Mouse (Mus musculus) layer of hippocampus, adult 9-10 months (tissue): ENCODE data around the gene Rimbp2.

Source experiments
- DNase-seq: peaks from one replicate; pipeline ENCODE4 v3.0.0; 2022; ENCODE audit warnings: low spot score

Gene Rimbp2

DNA sequence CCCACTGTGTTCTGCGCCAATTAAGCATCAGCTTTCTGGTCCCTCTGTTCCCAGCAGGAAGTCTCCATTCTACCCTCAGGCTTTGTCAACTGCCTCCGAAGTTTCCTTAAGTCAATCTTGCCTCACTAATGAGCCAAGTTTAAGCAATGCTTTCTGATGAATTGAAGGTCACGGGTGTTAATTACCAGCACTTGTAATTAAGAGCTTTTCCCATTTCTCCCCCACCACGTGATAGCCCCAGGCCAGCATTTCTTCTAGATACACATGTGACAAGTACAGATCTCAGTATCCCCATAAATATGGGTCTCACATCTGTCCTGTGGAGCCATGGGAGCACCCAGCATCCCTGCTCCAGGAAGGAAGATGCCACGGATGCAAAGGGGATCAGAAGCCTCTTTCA, 20.5 kb downstream of the Rimbp2 start:
- DNase-seq, result no peak

DNA sequence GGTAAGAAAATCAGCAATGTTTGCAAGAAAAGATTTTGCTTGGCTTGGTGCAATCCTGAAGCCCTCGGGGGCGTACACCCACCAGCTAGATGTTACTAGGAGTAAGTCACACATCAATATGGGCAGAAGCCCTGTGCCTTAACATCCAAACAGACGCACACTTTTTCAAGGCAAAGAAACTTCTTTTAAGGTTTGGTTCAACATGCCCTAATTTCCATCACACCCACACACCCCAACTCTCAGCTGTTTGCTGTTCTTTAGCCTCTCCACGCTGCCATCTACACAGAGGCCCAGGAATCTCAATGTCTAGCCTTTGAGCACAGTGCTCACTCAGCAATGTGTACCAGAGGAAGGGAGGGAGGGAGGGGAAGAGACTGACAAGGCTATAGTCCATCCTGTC, 28.2 kb downstream of the Rimbp2 start:
- no peak for DNase-seq

DNA sequence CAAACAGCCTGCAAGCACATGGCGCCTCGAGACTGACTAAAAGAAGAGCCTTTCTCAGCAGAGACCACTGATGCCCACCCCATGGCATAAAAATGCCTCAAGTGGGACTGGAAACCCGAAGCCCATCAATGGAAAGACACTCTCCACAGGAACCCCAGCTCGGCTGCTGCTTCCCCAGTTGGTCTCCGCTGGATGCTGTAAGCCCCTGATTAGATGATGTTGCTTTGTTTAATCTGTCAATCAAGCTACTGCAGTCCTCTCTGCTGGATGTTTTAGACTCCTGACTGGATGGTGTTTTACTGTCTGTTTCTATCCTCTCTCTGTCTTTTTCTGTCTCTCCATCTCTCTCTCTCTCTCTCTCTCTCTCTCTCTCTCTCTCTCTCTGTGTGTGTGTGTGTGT, 33.2 kb downstream of the Rimbp2 start:
- DNase-seq, result no peak

GRCm38 (mm10) chr5:128917116-128917959, 35.9 kb downstream of the Rimbp2 start:
- no peak for DNase-seq

GRCm38 (mm10) chr5:128913820-128914219, 39.5 kb downstream of the Rimbp2 start:
- no peak for DNase-seq

- DNase-seq, result no peak
Measured at GRCm38 (mm10) chr5:128912374-128912773, 40.9 kb downstream of the Rimbp2 start.

DNA sequence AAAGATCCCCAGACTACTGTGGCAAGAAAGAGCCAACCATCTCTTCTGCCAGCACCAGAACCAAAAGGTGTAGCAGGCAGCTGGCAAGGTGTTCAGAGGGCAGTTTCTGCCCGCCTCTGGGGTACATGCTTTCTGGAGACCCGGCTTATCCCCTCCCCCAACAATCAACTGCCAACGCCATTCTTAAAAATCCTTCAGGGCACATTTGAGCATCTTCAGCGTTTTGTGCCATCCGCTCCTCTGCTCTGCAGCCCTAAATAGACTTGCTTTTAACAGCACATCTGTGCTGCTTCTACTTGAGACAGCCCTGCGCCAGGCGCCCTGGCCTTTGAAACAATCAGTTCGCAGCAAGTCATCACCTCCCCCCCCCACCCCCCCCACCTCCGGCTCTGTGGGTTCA, 41.7 kb downstream of the Rimbp2 start:
- no peak for DNase-seq

DNA sequence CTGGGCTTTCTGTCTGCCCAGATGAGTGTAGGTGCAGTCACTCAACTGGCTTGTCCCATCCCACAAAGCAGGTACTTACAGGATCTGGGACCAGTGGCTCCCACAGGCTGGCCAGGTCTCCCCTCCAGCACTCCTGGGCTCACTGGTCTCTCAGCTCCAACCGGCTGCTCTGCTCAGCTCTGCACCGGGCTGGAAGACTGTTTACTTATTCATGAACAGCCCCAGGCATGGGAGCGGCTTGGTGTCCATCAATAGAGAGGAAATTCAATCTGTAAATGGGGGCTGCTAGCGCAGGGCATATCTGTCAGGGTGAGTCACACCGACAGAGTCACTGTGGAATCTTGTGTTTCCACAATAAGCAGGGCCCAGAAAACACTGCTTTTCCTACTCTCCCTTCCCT, 49.2 kb downstream of the Rimbp2 start:
- no peak for DNase-seq

DNA sequence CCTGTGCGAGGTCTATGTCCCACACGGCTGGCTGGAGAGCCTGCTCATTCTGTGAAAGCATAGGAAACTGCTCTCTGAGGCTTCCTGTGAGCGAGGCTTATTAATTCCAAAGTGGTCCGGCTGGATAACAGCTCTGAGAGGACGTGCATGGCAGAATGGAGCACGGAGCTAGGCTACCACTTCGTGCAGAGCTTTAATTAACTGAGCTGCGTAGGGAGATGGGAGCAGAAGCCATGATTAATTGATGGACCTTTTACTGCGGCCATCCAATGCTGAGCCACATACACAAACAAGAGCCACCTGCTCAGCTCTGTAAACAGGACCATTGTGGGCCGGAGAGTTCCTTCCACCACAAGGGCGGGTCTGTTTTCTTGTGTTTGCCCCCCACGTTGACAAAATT, 50.2 kb downstream of the Rimbp2 start:
- DNase-seq, result no peak

DNA sequence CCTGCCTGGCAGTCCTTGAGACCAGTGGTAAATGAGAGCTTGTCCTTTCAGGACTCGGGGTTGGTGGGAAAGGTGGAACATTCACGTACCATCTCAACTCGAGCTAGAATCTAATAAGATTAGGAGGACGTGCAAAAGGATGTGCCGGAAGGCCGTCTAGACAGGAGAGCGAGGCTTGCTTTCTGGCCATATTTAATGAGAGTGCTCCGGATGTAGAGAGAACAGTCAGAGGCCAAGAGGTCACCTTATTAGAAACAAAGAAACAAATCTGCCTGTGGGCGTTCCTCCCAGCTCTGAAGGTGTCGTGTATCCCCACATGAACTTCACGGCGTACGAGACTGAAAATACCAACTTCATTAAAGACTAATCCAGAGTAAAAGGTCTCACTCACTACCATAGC, 53.3 kb downstream of the Rimbp2 start:
- no peak for DNase-seq

DNA sequence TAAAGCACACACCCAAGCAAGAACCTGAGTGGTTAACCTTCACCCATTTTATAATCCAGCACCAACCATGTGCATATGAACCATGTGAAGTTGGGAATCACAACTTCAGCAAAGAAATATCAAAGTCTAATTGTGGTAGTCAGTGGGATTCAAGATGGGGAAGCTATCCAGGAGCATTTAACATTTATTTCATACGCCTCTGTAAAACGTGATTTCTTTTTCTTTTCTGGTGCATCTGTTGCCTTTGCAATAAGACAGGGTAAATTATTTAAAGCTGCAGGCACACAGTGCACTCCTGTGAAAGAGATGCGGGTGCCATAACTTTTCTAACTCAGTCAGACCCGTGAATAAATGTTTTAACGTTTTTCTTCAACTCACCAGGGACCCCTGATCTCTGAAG, 58.4 kb downstream of the Rimbp2 start:
- no peak for DNase-seq

DNA sequence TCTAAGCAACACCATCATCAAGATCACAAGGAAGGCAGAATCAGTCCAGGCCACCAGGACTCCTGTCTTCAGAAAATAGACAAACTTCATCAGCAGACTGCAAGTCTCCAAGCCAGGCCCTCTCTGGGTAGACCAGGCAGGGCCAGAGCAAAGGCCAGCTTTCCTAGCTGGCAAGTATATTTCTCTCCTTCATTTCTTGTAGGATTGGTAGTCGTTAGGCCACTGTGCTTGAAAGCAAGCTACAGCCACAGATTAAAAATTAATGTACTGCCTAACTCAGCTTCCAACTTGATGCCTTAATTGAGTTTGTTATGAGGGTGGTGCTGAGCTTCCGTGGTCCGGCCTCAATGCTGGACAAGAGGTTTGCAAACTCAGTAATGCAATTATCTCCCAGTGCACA, 65.7 kb downstream of the Rimbp2 start:
- no peak for DNase-seq

- no peak for DNase-seq
Measured at GRCm38 (mm10) chr5:128884320-128884719, 69.0 kb downstream of the Rimbp2 start.

GRCm38 (mm10) chr5:128879092-128879491, 74.2 kb downstream of the Rimbp2 start:
- no peak for DNase-seq

GRCm38 (mm10) chr5:128877425-128878035, 75.8 kb downstream of the Rimbp2 start:
- no peak for DNase-seq

DNA sequence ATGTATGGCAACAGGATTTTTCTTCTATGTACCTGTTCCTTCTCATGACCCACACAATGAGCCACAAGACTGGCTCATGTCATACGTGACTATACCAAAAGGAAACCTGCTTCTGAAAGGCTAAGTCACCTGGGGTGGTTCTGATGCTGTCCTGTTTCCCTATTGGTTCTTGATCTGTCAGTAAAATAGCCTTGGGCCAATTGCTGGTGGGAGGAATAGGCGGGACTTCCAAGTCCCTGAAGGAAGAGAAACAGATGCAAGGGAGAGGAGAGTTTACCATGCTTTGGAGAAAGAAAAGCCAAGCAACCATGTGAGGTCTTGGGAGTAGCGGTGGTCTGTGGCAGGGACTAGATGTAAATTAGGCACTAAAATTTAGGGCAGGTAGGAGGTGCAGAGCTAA, 81.6 kb downstream of the Rimbp2 start:
- DNase-seq, result no peak

GRCm38 (mm10) chr5:128866811-128867210, 86.5 kb downstream of the Rimbp2 start:
- DNase-seq, result no peak

- no peak for DNase-seq
Measured at GRCm38 (mm10) chr5:128866291-128866690, 87.0 kb downstream of the Rimbp2 start.

GRCm38 (mm10) chr5:128863497-128863896, 89.8 kb downstream of the Rimbp2 start:
- no peak for DNase-seq

GRCm38 (mm10) chr5:128860907-128861306, 92.4 kb downstream of the Rimbp2 start:
- no peak for DNase-seq

DNA sequence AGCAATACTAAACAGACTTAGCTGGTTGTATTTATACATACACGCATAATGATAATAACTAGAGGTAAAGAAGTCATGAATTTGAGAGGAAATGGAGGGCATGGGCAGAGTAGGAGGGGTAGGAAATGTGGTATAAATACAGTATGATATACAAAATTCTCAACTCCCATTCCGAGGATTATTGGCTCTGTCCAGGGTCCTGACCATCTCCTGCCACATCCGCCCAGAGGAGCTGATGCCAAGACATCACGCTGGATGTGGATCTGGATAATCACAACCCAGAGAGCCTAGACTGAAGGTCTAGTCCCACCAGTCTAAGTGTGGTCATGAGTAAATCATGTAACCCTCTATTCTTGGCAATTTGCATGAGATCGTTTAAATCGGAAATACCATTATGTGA, 100.5 kb downstream of the Rimbp2 start:
- no peak for DNase-seq

GRCm38 (mm10) chr5:128847806-128848205, 105.5 kb downstream of the Rimbp2 start:
- DNase-seq, result no peak

GRCm38 (mm10) chr5:128846433-128847040, 106.7 kb downstream of the Rimbp2 start:
- no peak for DNase-seq
